Mouse (Mus musculus) MEL-GATA-1-ER (cell line): ENCODE results near the gene Clmn.

Source experiments
- DNase-seq: peaks from one replicate; pipeline ENCODE4 v3.0.0-alpha.2; 2012; ENCODE audit warnings: low read depth; ENCODE audit errors: extremely low read depth

Clmn gene

DNA sequence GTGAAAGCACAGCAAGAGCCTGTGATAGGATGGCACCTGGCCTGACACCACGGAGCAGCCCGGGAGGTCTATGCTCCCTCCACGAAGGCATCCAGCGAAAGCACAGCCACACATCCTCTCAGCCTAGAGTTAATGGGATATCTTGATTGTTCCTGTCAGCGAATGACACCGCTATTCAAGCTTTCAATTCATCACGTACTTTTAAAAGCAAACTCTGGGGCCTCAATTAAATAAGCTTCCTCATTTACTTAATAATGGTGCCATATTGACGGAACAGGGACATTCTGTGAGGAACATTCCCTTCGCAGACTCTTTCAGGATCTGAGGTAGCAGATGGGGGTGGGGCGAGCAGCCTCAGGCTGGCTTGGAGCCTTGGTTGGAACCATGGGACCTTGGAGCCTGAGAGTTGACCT, 14.7 kb upstream of the Clmn start:
- DNase-seq = no peak

DNA sequence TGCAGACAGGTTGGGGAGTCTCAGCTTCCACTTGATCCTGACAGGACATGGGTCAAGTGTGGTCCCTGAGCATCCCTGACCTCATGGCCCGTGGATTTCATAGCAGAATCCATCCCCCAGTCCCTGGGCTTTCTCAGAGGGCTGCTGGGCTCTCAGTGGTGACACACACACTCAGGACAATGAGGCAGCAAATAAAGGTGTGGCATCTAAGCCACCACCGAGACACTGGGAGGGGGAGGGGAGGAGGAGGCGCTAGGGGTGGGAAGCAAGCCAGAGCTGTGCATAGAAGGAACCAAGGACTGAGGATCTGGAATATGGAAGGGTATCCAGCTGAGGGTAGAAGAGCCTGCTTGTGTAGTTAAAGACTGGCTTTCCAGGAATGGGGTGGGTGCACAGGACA, 11.2 kb upstream of the Clmn start:
- DNase-seq = no peak

DNA sequence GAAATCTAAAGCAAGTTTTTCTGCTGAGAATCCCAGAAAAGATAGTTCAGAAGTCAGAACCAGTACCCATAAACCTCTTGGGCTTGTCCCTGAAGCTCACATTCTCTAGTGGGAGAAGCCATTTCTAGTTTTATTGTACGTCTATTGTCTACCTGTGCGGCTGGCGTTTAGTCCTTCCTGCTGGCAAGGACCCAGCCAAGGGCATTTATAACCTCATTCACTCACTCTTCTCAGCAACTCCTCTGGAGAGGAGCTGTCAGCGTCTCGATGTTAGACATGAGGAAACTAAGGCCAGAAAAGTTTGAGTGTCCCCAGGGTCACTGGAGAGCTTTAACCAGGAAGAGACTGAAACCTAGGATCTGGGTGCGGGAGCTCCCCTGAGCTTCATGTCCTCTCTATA, 7.1 kb upstream of the Clmn start:
- no peak for DNase-seq

DNA sequence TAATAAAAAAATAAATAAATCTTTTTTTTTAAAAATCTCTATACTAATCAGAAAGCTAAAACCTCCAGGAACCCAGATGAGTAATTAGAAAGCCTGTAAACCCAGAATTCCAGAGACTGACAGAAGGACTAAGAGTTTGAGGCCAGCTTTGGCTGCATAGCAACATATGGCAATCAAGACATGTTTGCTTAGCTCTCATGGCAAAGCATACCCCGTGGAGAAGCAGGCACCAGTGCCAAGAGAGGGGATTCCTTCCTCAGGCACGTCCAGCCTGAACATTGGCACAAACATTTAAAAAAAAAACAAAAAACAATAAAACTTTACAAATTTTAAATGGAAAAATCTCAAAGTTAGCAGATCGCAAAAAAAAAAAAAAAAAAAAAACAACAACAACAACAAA, 4.9 kb upstream of the Clmn start:
- no peak for DNase-seq

DNA sequence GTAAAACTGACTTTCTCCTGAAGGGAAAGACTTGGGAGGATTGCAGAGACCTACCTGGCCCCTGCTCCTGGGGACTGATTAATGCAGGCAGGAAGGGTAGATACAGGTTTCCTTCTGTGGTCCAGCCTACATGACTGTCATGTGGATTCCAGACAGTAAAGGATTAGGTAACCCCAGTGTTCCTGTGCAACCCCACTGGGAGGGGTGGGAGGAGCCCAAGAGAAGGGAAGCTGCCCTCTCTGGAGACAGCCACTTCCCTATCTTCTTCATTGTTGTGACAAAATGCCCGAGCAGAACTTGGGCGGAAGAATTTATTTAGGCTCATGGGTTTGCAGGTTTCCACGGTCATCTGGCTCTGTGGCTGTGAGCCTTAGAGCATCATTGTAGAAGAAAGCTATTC, 3.6 kb upstream of the Clmn start:
- DNase-seq = no peak

DNA sequence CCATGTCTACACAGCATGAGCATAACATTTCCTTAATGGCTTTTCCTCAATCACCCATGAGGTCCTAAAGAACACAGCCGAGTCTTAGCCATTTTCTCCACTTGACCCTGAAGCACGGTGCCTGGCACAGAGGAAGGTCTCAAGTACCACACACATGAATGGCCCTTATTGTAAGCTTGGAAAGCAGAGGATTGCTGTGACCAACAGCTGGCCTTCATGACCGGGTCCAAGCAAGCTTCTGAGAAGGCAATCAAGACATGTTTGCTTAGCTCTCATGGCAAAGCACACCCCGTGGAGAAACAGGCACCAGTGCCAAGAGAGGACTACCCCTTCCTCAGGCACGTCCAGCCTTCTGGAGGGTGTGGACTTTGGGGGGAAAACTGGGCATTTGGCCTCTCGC, 3.0 kb upstream of the Clmn start:
- no peak for DNase-seq

DNA sequence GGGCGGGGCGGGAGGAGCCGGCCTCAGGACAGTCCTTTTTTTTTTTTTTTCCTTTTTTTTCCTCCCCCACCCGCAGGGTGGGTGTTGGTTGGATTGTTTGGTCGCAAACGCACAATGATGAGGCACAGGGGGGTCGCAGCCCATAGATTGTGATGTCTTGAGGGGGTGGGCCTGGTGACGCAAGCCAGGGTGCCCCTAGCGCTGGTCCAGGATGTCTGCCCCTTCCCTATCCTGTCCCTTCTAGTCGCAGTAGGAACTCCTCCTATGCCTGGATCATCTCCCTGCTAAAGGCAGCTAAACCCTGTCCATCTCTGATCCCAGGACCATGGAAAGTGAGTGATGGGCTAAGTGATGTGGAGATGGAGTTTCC, 275 bp upstream of the Clmn start:
- no peak for DNase-seq

DNA sequence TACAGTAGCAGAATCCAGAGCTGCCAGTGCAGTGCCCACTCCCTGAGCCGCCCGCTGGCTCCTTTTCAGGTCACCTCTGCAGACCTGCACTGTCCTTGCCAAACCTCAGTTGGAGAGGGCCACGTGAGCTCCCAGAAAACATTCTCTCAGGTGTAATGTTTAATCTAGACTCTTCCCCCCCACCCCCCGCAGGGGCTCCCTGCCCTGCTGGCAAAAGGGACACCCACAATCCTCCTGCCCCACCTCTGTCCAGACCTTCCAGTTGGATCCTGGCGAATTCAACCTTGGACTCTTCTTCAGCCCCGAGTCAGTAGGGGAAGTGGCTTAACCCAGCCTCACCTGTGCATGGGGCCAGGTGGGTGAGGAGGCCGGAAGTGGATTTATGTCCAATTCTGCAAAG, 1.2 kb downstream of the Clmn start:
- no peak for DNase-seq

DNA sequence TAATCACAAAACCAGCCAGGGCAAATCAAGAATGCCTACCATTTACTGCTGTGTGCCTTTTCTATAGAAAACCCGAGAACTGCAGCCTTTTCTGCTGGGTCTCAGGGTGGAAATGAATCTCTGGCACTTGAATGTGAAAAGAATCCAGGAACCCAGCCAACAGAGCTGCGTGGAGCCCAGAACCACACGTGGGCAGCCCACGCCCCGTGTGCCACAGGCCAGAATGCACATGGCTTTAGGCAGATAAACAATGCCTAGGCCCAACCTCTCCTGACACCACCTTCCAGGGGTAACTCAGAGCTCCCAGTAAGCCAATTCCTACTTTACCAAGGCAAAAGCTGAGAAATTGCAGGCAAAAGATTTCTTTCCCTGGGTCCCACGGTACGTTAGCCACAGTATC, 5.7 kb downstream of the Clmn start:
- no peak for DNase-seq

DNA sequence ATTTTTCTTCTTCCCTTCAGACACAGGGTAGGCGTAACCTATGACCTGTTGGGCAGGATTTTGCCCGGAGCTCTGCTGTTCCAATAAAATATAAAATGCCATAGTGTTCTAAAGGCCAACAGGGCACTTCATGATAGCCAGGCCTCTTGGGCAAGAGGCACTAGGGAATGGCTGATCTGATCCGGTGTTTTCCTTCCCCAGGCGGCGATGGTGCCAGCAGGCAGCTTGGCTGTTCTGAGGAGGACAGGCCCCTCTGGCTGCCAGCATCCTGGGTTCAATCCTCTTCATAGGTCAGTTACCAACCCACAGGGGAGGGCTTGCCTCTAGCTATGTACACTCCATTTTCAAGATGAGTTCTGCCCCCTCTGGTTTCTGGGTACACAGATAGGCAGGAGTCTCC, 6.1 kb downstream of the Clmn start:
- DNase-seq = no peak

DNA sequence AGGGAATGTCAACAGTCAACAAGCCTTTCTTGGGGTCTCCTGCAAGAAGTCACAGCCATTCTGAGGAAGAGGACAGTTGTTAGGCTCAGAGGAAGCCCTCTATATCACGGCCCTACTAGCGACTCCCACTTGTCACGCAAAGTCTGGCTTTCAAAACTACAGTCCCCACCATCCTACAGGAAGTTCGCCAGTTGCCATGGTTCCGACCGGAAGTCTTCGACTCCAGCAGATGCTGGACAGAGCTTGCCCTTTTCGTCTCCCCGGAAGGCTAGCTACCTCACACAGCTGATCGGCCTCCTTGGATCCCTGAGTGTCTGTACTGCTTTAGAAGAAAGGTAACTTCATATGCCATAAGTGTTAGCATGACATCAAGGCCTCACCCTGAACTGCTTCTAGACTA, 7.3 kb downstream of the Clmn start:
- DNase-seq = no peak

DNA sequence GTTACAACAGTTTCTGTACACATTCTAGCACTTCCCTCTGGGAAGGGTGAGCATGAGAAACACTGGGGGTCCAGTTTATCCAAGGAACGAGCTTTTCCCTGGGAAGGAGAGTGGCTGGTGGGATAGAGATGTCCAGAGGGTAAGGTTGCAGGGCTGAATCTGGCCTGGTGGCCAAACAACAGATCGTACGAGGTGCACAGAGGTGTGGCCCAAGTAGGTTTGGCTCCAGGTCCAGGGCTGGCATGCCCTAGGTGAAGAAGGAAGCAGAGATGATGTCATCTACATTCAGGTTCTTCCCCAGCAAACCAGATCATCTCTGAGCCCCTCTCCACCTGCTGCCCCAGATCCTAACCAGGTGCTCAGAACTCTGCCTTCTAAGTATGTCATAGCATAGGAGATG, 8.3 kb downstream of the Clmn start:
- no peak for DNase-seq

DNA sequence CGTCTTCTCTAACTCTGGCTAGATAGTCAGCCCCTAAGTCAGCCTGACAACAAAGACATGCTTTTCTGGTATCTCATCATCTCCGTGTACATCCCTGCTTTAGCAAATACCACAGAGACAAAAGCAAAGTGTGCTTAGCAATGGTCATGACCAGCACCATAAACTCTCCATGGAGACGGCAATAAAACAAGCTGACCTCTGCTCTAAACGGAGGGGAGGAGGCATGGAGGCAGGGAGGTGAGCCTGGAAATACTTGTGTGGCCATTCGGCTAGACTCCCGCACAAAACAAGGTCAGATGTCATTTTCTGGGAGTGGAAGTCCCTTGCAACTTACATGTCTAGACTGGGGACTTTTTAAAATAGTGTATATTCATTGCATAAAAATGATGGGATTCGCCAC, 9.3 kb downstream of the Clmn start:
- DNase-seq = no peak

DNA sequence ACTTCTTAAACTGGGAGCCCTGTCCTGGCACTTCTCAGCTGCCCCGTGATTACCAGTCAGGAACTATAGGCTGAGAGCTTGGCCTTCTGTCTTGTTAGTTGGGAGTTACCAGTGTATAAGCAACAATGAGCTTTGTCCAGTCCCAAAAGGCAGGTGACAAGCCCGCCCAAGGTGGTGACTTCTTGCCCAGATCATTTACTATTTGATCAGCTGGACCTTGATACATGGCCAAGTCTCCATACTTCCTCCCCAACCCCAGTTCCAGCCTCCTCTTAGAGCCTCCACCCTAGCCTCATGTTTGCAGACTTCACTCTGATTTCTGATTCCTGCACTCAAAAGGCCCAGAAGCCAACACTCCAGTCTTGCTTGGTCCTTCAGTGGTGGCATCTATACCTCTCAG, 10.1 kb downstream of the Clmn start:
- no peak for DNase-seq

DNA sequence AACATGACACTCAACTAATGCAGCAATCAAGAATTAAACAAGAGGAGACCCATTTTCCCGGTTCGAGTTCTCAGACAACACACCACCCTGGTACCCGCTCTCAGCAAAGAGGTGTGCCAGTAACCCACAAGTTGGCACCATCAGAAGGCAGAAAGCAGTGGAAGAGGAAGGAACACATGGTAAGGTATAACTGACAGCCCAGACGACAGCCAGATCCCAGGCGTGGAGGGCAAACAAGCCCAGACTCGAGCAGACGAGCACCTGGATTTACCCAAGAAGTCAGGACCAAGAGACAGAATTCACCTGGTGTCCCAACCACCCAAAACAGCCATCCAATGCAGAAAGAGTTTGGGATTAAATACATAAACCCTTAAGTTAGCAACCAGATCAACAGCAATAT, 11.5 kb downstream of the Clmn start:
- DNase-seq = no peak

DNA sequence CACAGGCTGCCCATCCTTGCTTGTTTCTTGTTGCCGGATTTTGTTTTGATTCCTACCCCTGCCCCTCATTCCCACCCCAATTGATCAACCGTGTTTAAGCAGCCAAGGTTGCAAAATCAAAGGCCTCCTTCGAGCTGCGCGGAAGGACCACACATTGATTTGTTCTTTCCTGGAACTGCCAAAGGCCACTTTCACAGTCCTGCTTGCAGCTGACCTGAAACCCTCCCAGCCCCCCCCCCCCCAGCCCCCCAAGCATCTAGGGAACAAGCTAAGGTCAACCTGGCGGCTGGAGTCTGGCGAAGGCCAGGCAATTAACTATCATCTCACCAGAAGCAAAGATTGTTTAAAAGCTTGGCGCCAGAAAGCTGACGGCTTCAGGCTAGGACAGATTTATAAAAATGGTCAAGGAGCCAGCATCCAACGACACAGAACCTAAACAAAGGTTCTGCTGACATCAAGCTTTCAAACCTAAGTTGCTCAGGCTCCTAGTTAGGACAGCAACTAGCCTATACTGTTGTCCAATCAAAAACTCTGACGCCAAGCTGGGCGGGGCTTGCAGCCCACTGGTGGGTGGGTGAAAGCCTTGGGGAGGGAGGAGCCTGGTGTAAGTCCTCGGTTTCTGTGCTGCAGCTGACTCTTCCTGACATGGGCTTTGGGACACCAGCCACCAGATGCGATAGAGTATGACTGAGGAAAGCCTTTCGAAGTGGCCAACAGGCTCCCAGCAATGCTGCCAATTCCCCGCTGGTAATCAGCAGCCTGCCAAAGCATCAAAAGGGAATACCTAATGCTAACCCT, 13.0 kb downstream of the Clmn start:
- DNase-seq = no peak

DNA sequence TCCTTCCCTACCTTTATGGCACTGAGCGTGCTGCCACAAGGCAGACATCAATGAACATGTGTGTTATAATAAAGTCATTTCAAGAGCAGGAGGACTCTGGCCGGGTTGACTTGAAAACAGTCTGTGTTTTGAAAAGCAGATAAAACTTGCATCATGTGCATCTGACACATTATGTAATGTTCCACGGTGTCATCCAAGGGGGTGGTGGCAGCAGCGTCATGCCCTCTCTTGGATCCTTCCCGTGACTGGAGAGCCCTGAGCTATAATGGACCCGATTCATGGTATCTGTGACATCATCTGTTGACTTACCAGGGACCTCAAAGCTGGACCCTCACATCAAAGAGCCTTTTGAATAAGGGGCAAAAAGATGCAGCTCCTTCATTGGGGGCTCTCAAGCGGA, 14.8 kb downstream of the Clmn start:
- no peak for DNase-seq

DNA sequence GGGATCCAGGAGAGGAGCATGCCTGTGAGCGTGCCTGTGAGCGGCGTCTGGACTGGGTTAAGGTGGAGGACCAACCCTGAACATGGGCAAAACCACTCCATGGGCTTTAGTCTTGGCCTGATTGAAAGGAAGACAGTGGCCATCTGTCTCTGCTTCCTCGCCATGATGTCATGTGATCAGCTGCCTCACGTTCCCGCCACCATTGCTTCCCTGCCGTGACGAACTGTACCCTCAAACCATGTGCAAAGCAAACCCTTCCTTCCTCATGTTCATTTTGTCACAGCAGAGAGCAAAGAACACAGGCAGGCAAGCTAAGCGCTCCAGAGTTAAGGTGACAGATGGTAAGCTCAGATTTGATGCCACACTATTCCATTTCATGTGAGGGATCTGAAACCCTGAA, 16.2 kb downstream of the Clmn start:
- DNase-seq = no peak

DNA sequence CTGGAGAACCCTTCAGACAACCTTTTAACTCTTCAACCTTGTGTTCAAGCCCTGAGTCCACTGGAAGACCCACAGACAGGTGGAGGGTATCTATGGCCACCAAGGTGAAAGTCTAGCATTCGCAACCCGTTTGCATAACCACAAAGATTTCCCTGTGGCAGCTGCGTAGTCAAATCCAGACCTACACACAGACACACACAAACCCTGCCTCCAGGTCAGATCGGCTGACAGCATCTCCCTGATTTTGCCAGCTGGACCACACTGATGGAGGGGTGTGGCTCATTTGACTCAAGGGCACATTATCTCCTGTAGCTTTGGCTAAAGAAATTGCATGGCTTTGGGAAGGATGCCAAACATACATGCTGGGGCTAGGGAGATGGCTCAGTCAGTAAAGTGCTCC, 17.6 kb downstream of the Clmn start:
- no peak for DNase-seq

DNA sequence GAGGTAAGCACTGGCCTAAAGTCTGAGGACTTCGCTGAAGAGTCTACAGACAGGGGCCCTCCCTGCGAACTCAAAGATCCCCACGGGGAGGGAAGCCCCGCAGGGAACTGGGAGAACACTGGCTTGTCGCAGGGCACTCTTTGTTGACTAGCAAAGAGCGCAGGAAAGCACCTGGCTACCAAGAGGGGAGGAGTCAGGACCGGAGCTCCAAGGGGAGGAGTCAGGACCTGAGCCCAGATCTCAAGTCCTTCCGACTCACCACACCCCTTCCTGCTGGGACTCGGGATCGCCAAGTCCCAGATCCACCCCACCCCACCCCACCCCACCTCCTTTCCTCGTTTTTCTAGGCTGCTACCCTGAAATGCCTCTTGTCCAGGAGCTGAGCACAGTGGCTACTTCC, 19.2 kb downstream of the Clmn start:
- no peak for DNase-seq

DNA sequence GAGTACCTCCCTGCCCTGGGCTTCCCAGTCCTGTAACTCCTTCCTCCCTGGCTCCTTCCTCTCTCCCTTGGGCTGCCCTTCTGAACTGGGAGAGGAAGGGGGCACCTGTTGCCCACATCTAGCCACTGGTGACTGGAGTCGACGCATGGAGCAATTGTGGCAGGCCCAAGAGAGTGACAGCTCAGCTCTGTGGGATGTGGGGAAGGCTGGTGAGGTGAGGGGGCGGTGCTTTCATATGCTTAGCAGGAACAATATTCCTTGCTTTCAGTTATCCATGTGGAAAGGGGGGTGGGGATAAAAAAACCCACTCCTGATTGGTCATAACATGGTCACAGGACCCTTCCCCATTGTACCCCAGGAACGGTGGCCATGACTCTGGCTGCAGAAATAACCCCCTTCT, 19.9 kb downstream of the Clmn start:
- DNase-seq = no peak

DNA sequence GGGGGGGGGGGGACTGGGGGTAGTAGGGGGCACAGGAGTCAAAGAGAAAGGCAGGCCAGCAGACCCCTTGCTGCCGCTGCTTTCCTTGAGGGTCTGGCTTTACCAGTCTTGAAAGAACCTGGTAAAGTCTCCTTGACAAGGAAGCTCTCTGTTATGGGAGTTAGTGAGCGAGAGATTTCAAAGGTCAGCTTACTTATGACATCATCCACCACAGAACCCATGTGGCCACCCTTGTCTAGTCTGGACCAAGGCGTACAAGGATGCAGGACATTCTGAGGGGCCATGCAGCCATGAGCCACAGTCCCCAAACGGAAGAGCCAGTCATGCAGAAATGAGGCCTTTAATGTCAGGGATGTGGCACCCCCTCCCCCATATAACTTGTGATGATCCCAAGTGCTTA, 20.6 kb downstream of the Clmn start:
- no peak for DNase-seq

DNA sequence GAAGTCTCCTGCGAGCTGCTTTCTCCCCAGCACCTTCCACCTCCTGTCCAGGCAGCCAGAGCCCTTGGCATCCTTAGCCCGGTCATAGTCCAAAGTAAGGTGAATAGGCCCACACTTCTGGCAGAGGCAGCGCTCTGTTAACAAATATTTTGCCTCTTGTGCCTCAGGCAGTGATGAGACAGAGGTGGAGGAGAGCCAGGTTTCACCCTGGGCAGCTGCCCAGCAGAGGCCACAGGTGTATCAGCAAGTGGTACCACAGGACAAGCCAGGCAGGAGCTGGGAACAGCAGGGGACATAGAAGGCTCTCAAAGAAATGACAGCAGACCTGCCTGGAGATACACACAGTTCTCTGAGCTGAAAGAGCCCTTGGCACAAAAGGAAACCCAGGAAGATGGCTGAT, 23.6 kb downstream of the Clmn start:
- DNase-seq = no peak

DNA sequence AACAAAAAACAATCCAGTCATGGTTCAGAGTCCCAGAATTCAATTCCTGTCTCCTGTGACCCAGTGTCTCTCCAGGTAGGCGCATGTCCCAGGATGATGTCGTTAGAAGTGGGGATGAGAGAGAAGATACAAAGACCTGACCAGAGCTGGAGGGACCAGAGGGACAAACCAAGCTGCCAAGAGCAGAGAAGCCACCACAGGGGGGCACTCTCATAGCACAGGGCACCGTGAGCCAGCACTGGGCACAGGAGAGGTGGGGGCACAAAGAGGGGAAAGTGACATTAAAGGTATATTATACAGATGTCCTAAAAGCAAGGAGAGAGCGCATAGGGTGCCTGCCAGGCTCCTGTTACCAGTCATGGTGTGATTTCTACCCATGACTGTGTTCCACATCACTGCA, 25.9 kb downstream of the Clmn start:
- DNase-seq = no peak
